Mouse (Mus musculus) heart, embryonic 14.5 days (tissue): Measurements from ENCODE around the gene Pde1c. TPM values are rescaled to one million over a fixed set of nuclear protein-coding genes. Genes with fewer than 3 reads are reported as not detected.

Experiments used
- ATAC-seq: fragments of 200-750 bp; cut with Nextera tagmentation; 2 replicates; pipeline ENCODE4 v1.8.0; 2017; ENCODE audit warnings: low read depth, moderate TSS enrichment; ENCODE audit not compliant: insufficient number of reproducible peaks, insufficient read depth, low FRiP score
- H3K27ac ChIP-seq, 2 experiments: fragments of 200-500 bp in 1 of 2; fragments of 300-500 bp in 1 of 2; sonication (generic) in 1 of 2; replicated peaks in 1 of 2; 2 replicates each; pipeline ENCODE4 v1.5.1; 2012 to 2014; ENCODE audit warnings: low read depth in 2 of 2, low read length in 2 of 2, control low read depth in 1 of 2, mild to moderate bottlenecking in 1 of 2, mixed read lengths in 1 of 2; ENCODE audit not compliant: control insufficient read depth in 1 of 2, insufficient read depth in 1 of 2
- H3K27me3 ChIP-seq: fragments of 300-500 bp; sonication (generic); 2 replicates; pipeline ENCODE4 v1.6.1; 2014; ENCODE audit warnings: mild to moderate bottlenecking, low read length, control low read depth; ENCODE audit not compliant: control insufficient read depth, insufficient read depth
- H3K36me3 ChIP-seq: fragments of 300-500 bp; sonication (generic); 2 replicates; pipeline ENCODE4 v1.6.1; 2014; ENCODE audit warnings: mild to moderate bottlenecking, control low read depth, low read length, mixed read lengths; ENCODE audit not compliant: control insufficient read depth, insufficient read depth
- H3K4me1 ChIP-seq, 2 experiments: fragments of 200-500 bp in 1 of 2; fragments of 300-500 bp in 1 of 2; sonication (generic) in 1 of 2; 2 replicates each; pipeline ENCODE4 v1.6.1; 2012 to 2014; ENCODE audit warnings: low read length in 2 of 2, control low read depth in 1 of 2, mixed read lengths in 1 of 2; ENCODE audit not compliant: control insufficient read depth in 2 of 2, insufficient read depth in 2 of 2
- H3K4me2 ChIP-seq: fragments of 300-500 bp; sonication (generic); 2 replicates; pipeline ENCODE4 v1.6.1; 2014; ENCODE audit warnings: mild to moderate bottlenecking, low read length
- H3K4me3 ChIP-seq, 2 experiments: fragments of 200-500 bp in 1 of 2; fragments of 300-500 bp in 1 of 2; sonication (generic) in 1 of 2; 2 replicates each; pipeline ENCODE4 v1.5.1; 2012 to 2014; ENCODE audit warnings: low read length in 2 of 2, mild to moderate bottlenecking in 2 of 2, control low read depth in 1 of 2, low read depth in 1 of 2, moderate library complexity in 1 of 2; ENCODE audit not compliant: control insufficient read depth in 1 of 2, insufficient read depth in 1 of 2
- H3K9ac ChIP-seq: fragments of 300-500 bp; sonication (generic); 2 replicates; pipeline ENCODE4 v1.6.1; 2014; ENCODE audit warnings: mild to moderate bottlenecking, low read length
- H3K9me3 ChIP-seq: fragments of 300-500 bp; sonication (generic); 2 replicates; pipeline ENCODE4 v1.6.1; 2016; ENCODE audit warnings: low read length, control low read depth; ENCODE audit not compliant: control insufficient read depth
- WGBS: fragments of 180-500 bp; shearing (Covaris S2); extraction: QIAGEN DNeasy Blood & Tissue Kit; methylation state at CpG from one replicate; pipeline ENCODE4 v1.1.7; 2014; 5-methylcytosine and 5-hydroxymethylcytosine counted together
- polyA plus RNA-seq: library from polyadenylated mRNA; unstranded; fragments of >200 nt; fragmentation: Nextera tagmentation; extraction: Ambion mirVana; gene quantifications from 2 replicates; pipeline ENCODE4 v1.2.1, GENCODE M21; 2014

Gene Pde1c
- polyA plus RNA-seq, 1 experiment from 2014 or later: 11.1 TPM

GRCm38 (mm10) chr6:56560474-56560888 lies 8.4 kb downstream of the Pde1c start:
- ATAC-seq: no peak
- Histone ChIP-seq H3K9ac (no peak overlapping the region), H3K27me3 (no peaks in the 10 kb centered on the region)

GRCm38 (mm10) chr6:56558711-56559110 lies 10.2 kb downstream of the Pde1c start:
- Histone ChIP-seq H3K27ac (no peak overlapping the region), H3K9ac (no peak overlapping the region), H3K36me3 (no peaks in the 10 kb centered on the region), H3K4me1 (no peaks in the 10 kb centered on the region), H3K27me3 (no peaks in the 10 kb centered on the region), H3K9me3 (no peaks in the 10 kb centered on the region), H3K4me3 (no peak overlapping the region), H3K4me2 (no peak overlapping the region)
- no peak for ATAC-seq
- WGBS: 95% methylated on average over 2 of the region's 2 CpGs

More at GRCm38 (mm10) chr6:56560474-56560888, 8.4 kb downstream of the Pde1c start:
- Histone ChIP-seq H3K4me3 (no peak overlapping the region), H3K9me3 (no peaks in the 10 kb centered on the region), H3K27ac (no peak overlapping the region), H3K4me2 (no peak overlapping the region), H3K4me1 (no peaks in the 10 kb centered on the region), H3K36me3 (no peaks in the 10 kb centered on the region)
- WGBS: 58% methylated on average over 2 of the region's 2 CpGs

- Histone ChIP-seq H3K4me1 (no peaks in the 10 kb centered on the region), H3K27me3 (no peaks in the 10 kb centered on the region), H3K36me3 (no peaks in the 10 kb centered on the region), H3K4me3 (no peak overlapping the region), H3K9ac (no peak overlapping the region), H3K4me2 (no peak overlapping the region), H3K27ac (no peak overlapping the region), H3K9me3 (no peaks in the 10 kb centered on the region)
- ATAC-seq: no peak
- WGBS: 65% methylated on average over 3 of the region's 3 CpGs
Measured at GRCm38 (mm10) chr6:56555848-56556247, 13.1 kb downstream of the Pde1c start.

- no peak overlapping the region for H3K9ac ChIP-seq
- no peak overlapping the region for H3K27ac ChIP-seq
- ATAC-seq: no peak
- whole genome bisulfite sequencing: 50% methylated on average over 4 of the region's 4 CpGs
- H3K27me3 ChIP-seq: no peaks in the 10 kb centered on the region
- no peaks in the 10 kb centered on the region for H3K36me3 ChIP-seq
- no peak overlapping the region for H3K4me2 ChIP-seq
- no peak overlapping the region for H3K4me3 ChIP-seq
- H3K9me3 ChIP-seq: no peaks in the 10 kb centered on the region
- no peaks in the 10 kb centered on the region for H3K4me1 ChIP-seq
Measured at GRCm38 (mm10) chr6:56555382-56555781, 13.5 kb downstream of the Pde1c start.

GRCm38 (mm10) chr6:56551022-56551421 lies 17.9 kb downstream of the Pde1c start:
- H3K4me3 ChIP-seq: no peak overlapping the region
- WGBS: 74% methylated on average over 4 of the region's 4 CpGs
- H3K27ac ChIP-seq: no peak overlapping the region

GRCm38 (mm10) chr6:56540247-56540646 lies 28.7 kb downstream of the Pde1c start:
- no peak overlapping the region for H3K4me3 ChIP-seq
- H3K9ac ChIP-seq: no peak overlapping the region
- no peaks in the 10 kb centered on the region for H3K9me3 ChIP-seq
- no peak overlapping the region for H3K4me2 ChIP-seq
- H3K27me3 ChIP-seq: no peaks in the 10 kb centered on the region
- no peak overlapping the region for H3K27ac ChIP-seq
- no peaks in the 10 kb centered on the region for H3K4me1 ChIP-seq
- 82% methylated on average over 5 of the region's 5 CpGs for WGBS
- no peaks in the 10 kb centered on the region for H3K36me3 ChIP-seq
- no peak for ATAC-seq

More at GRCm38 (mm10) chr6:56551022-56551421, 17.9 kb downstream of the Pde1c start:
- no peak overlapping the region for H3K4me2 ChIP-seq
- H3K9me3 ChIP-seq: no peaks in the 10 kb centered on the region
- ATAC-seq: no peak
- H3K27me3 ChIP-seq: no peaks in the 10 kb centered on the region
- no peaks in the 10 kb centered on the region for H3K36me3 ChIP-seq
- no peaks in the 10 kb centered on the region for H3K4me1 ChIP-seq
- H3K9ac ChIP-seq: no peak overlapping the region

GRCm38 (mm10) chr6:56534653-56535052 lies 34.2 kb downstream of the Pde1c start:
- no peak overlapping the region for H3K4me3 ChIP-seq
- H3K27ac ChIP-seq: no peak overlapping the region
- H3K36me3 ChIP-seq: no peaks in the 10 kb centered on the region
- H3K4me2 ChIP-seq: no peak overlapping the region
- ATAC-seq: no peak
- no peaks in the 10 kb centered on the region for H3K27me3 ChIP-seq
- no peaks in the 10 kb centered on the region for H3K9me3 ChIP-seq
- no peaks in the 10 kb centered on the region for H3K4me1 ChIP-seq
- H3K9ac ChIP-seq: no peak overlapping the region

GRCm38 (mm10) chr6:56532257-56532656 lies 36.6 kb downstream of the Pde1c start:
- H3K4me3 ChIP-seq: no peak overlapping the region
- H3K9me3 ChIP-seq: no peaks in the 10 kb centered on the region
- H3K9ac ChIP-seq: no peak overlapping the region
- no peak overlapping the region for H3K27ac ChIP-seq
- ATAC-seq: no peak
- no peaks in the 10 kb centered on the region for H3K27me3 ChIP-seq
- H3K4me1 ChIP-seq: no peaks in the 10 kb centered on the region
- H3K36me3 ChIP-seq: no peaks in the 10 kb centered on the region
- 68% methylated on average over 2 of the region's 2 CpGs for WGBS
- H3K4me2 ChIP-seq: no peak overlapping the region
